In the genomic region with DNA sequence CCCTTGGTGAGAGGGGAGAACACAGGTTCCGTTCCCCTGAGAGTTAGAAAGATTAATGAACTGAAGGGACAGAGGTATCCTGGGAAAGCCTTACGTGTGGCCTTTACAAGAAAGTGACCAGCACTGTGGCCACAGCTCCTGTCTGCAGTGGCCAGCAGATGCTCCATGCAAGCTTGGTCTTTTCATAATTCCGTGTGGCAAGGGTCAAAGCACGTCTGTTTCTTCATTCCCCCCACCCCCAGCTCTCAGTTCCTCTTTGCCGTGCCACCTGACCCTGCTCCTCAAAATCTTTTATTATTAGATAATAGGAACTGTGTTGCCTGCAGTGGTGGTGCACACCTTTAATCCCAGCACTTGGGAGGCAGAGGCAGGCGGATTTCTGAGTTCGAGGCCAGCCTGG, we compare ENCODE assay signal across 20 mouse cellular contexts. TPM values are rescaled to one million over a fixed set of nuclear protein-coding genes. Genes with fewer than 3 reads are reported as not detected.
DNase-seq lines count a peak whose midpoint lies in the region; ATAC-seq and TF ChIP-seq lines count a peak whose summit lies in the region.
"Had no signal": no experiment of that assay in that cellular context is flagged by ENCODE, and none has a peak within 500 bp of the region (broad histone marks: within the 10 kb centered on the region; RNA-seq: fewer than 3 reads in every experiment).

No protein-coding gene starts in this region.

- H3K9me3 ChIP-seq in heart, embryonic 15.5 days (replicated peaks) = no peaks in the 10 kb centered on the region
- no peaks in the 10 kb centered on the region for H3K9me3 ChIP-seq in heart, embryonic 10.5 days
- H3K9me3 ChIP-seq in intestine, embryonic 15.5 days = no peaks in the 10 kb centered on the region
- no peaks in the 10 kb centered on the region for H3K9me3 ChIP-seq in forebrain, embryonic 10.5 days
- H3K9me3 ChIP-seq: embryonic facial prominence, embryonic 12.5 days; hindbrain, embryonic 15.5 days; limb, embryonic 15.5 days; lung, embryonic 15.5 days had no signal

- no peaks in the 10 kb centered on the region for H3K36me3 ChIP-seq in heart, embryonic 15.5 days
- no peaks in the 10 kb centered on the region for H3K36me3 ChIP-seq in heart, embryonic 10.5 days
- H3K36me3 ChIP-seq in spleen, adult 2 months (ENCODE audit: control insufficient read depth, insufficient read depth, low read length) = peaks cover 7% of the 10 kb centered on the region
- 0 out of 2 replicates have a peak, but pooled peaks cover 3% of the 10 kb centered on the region for H3K36me3 ChIP-seq in macrophage (ENCODE audit: inconsistent target)
- no peaks in the 10 kb centered on the region for H3K36me3 ChIP-seq in intestine, embryonic 15.5 days
- no peaks in the 10 kb centered on the region for H3K36me3 ChIP-seq in forebrain, embryonic 10.5 days (replicated peaks)
- H3K36me3 ChIP-seq: embryonic facial prominence, embryonic 12.5 days; hindbrain, embryonic 15.5 days; limb, embryonic 15.5 days; lung, embryonic 15.5 days had no signal

- H3K79me2 ChIP-seq in macrophage (ENCODE audit: inconsistent target) = peaks cover 64% of the 10 kb centered on the region

- TF ChIP-seq POLR2A in spleen, adult 2 months (IDR thresholded peaks at IDR 0.05; ENCODE audit: low read depth, low read length) = no peak

- ATAC-seq in heart, embryonic 15.5 days (replicated peaks; ENCODE audit: insufficient number of reproducible peaks, insufficient read depth, low FRiP score, low read depth) = no peak
- no peak for ATAC-seq in intestine, embryonic 15.5 days
- ATAC-seq: intestine, embryonic 16.5 days; midbrain, embryonic 16.5 days had no signal

- no peak overlapping the region for H3K9ac ChIP-seq in heart, embryonic 15.5 days
- H3K9ac ChIP-seq in intestine, embryonic 15.5 days = no peak overlapping the region
- H3K9ac ChIP-seq: embryonic facial prominence, embryonic 12.5 days; hindbrain, embryonic 15.5 days; lung, embryonic 15.5 days had no signal

- no peak for TF ChIP-seq CTCF in spleen, adult 2 months (IDR thresholded peaks at IDR 0.05; ENCODE audit: extremely low read depth, insufficient read depth, insufficient read length, insufficient replicate concordance)

- no peaks in the 10 kb centered on the region for H3K27me3 ChIP-seq in heart, embryonic 15.5 days
- no peaks in the 10 kb centered on the region; the same call in 1 of the 2 replicates for H3K27me3 ChIP-seq in heart, embryonic 10.5 days (ENCODE audit: insufficient read depth, poor library complexity, severe bottlenecking)
- H3K27me3 ChIP-seq in spleen, adult 2 months (ENCODE audit: control insufficient read depth, insufficient read depth, low read length) = no peaks in the 10 kb centered on the region
- no peaks in the 10 kb centered on the region for H3K27me3 ChIP-seq in intestine, embryonic 15.5 days (replicated peaks)
- H3K27me3 ChIP-seq in forebrain, embryonic 10.5 days (ENCODE audit: poor library complexity, severe bottlenecking) = peaks cover 12% of the 10 kb centered on the region
- H3K27me3 ChIP-seq: embryonic facial prominence, embryonic 12.5 days; hindbrain, embryonic 15.5 days; limb, embryonic 15.5 days had no signal

- peaks cover 36% of the 10 kb centered on the region for H3K4me1 ChIP-seq in heart, embryonic 15.5 days (replicated peaks)
- H3K4me1 ChIP-seq in heart, embryonic 10.5 days = peaks cover 12% of the 10 kb centered on the region
- peaks cover 21% of the 10 kb centered on the region; the same call in 1 of the 2 replicates for H3K4me1 ChIP-seq in spleen, adult 2 months (ENCODE audit: control insufficient read depth, insufficient read depth, insufficient read length)
- 0 out of 2 replicates have a peak, but pooled peaks cover 4% of the 10 kb centered on the region for H3K4me1 ChIP-seq in intestine, embryonic 15.5 days (replicated peaks)
- peaks cover 5% of the 10 kb centered on the region; the same call in 1 of the 2 replicates for H3K4me1 ChIP-seq in forebrain, embryonic 10.5 days
- H3K4me1 ChIP-seq: embryonic facial prominence, embryonic 12.5 days; lung, embryonic 15.5 days had no signal

- no peak overlapping the region for H3K27ac ChIP-seq in heart, embryonic 15.5 days
- H3K27ac ChIP-seq in heart, embryonic 10.5 days = no peak overlapping the region
- peak overlapping the region; percentile 87 for H3K27ac ChIP-seq in spleen, adult 2 months (ENCODE audit: insufficient read depth, low read length)
- peak overlapping the region; percentile 84 for H3K27ac ChIP-seq in macrophage
- H3K27ac ChIP-seq in intestine, embryonic 15.5 days = no peak overlapping the region
- H3K27ac ChIP-seq in forebrain, embryonic 10.5 days = no peak overlapping the region
- H3K27ac ChIP-seq: embryonic facial prominence, embryonic 12.5 days; hindbrain, embryonic 15.5 days; limb, embryonic 15.5 days; lung, embryonic 15.5 days had no signal

- H3K4me2 ChIP-seq in heart, embryonic 15.5 days = peak overlapping the region; percentile 93; the same call in 1 of the 2 replicates
- H3K4me2 ChIP-seq in intestine, embryonic 15.5 days (replicated peaks) = no peak overlapping the region

- 79% methylated on average over 7 of the region's 7 CpGs for WGBS in heart, embryonic 15.5 days
- 87% methylated on average over 7 of the region's 7 CpGs for WGBS in heart, embryonic 10.5 days
- WGBS in spleen, adult 2 months = 30% methylated on average over 7 of the region's 7 CpGs
- WGBS in macrophage (ENCODE audit: missing documents) = 26% methylated on average over 5 of the region's 7 CpGs
- WGBS in intestine, embryonic 15.5 days = 89% methylated on average over 7 of the region's 7 CpGs
- WGBS in forebrain, embryonic 10.5 days = 88% methylated on average over 7 of the region's 7 CpGs

- no peak overlapping the region for H3K4me3 ChIP-seq in heart, embryonic 15.5 days
- H3K4me3 ChIP-seq in heart, embryonic 10.5 days = no peak overlapping the region
- peak overlapping the region; percentile 73; the same call in 1 of the 2 replicates for H3K4me3 ChIP-seq in spleen, adult 2 months (ENCODE audit: extremely low read depth, insufficient read depth, insufficient read length)
- peak overlapping the region; percentile 90 for H3K4me3 ChIP-seq in macrophage (ENCODE audit: inconsistent target)
- H3K4me3 ChIP-seq in intestine, embryonic 15.5 days (replicated peaks) = no peak overlapping the region
- H3K4me3 ChIP-seq in forebrain, embryonic 10.5 days = no peak overlapping the region
- H3K4me3 ChIP-seq: erythroblast, embryonic 14.5 days had no signal

- no peak for DNase-seq in heart, embryonic 10.5 days (ENCODE audit: low spot score)
- DNase-seq in spleen, adult 2 months (ENCODE audit: low read depth in 1 of 2, low spot score in 2 of 2) = peak in 1 of 2 experiments; percentile 60
- no peak for DNase-seq in spleen, adult 12 weeks (ENCODE audit: low spot score)
- peak; percentile 73 to 78 for DNase-seq in spleen, postnatal 36 days (ENCODE audit: low spot score in 2 of 2)
- DNase-seq in forebrain, embryonic 10.5 days (ENCODE audit: extremely low spot score, low spot score) = no peak
- DNase-seq: adrenal gland, adult 2 months; cerebellum, adult 9-11 months; gastrocnemius, postnatal 14 days; heart, postnatal 14 days; retina, postnatal 1 day had no signal

RNA-seq across cellular contexts. Expression of gene Rubcnl, which starts 1.4 kb away (rescaled TPM):
- 1.8 TPM in 2 replicates for polyA plus RNA-seq in heart, embryonic 15.5 days (2015; fragmentation: Nextera tagmentation; extraction: Ambion mirVana)
- 0.40 and 0.81 TPM in 2 replicates for polyA plus RNA-seq in heart, embryonic 10.5 days (2016; fragmentation: Nextera tagmentation; extraction: Ambion mirVana)
- polyA plus RNA-seq in spleen, adult 2 months (2012; rRNA removed) = 19.3 and 20.9 TPM in 2 replicates
- total RNA-seq in macrophage (2018; cell fraction: chromatin; rRNA removed) = 10 to 100 TPM in 17 of 26 experiments, 1 to 10 TPM in 9; 2.9 to 39.5 (median 21.6) TPM
- total RNA-seq in macrophage (2018; cell fraction: cytosol; rRNA removed) = 10 to 100 TPM in 2 of 26 experiments, 1 to 10 TPM in 22, under 1 TPM in 2; 0.80 to 11.8 (median 5.9) TPM
- total RNA-seq in macrophage (2018; cell fraction: nucleus; rRNA removed) = 10 to 100 TPM in 16 of 26 experiments, 1 to 10 TPM in 10; 3.1 to 39.7 (median 18.1) TPM
- polyA plus RNA-seq in macrophage (2018) = 3.3 to 9.9 TPM (median 4.6 TPM) in 3 replicates
- 0.43 and 0.55 TPM in 2 replicates for polyA plus RNA-seq in intestine, embryonic 15.5 days (2015; fragmentation: Nextera tagmentation; extraction: Ambion mirVana)
- polyA plus RNA-seq in forebrain, embryonic 10.5 days (2016; fragmentation: Nextera tagmentation; extraction: Ambion mirVana) = 0.15 and 0.36 TPM in 2 replicates

Comparison
In these comparisons a context has a peak if more than half of its experiments do, and no peak if none do; other contexts are left out.
1. DNase-seq: peak in spleen, postnatal 36 days (2 of 2); none in heart, embryonic 10.5 days (single experiment), spleen, adult 12 weeks (single experiment) and forebrain, embryonic 10.5 days (single experiment).
2. H3K27ac ChIP-seq: peak in spleen, adult 2 months (single experiment) and macrophage (single experiment); none in heart, embryonic 15.5 days (single experiment), heart, embryonic 10.5 days (single experiment), intestine, embryonic 15.5 days (single experiment) and forebrain, embryonic 10.5 days (single experiment).
3. H3K4me3 ChIP-seq: peak in spleen, adult 2 months (single experiment) and macrophage (single experiment); none in heart, embryonic 15.5 days (single experiment), heart, embryonic 10.5 days (single experiment), intestine, embryonic 15.5 days (single experiment) and forebrain, embryonic 10.5 days (single experiment).